Mouse (Mus musculus) kidney, adult 9 months (tissue): ENCODE results near the gene Taf6.

Source experiments
- DNase-seq: peaks from one replicate; pipeline ENCODE4 v3.0.0; 2022

Gene Taf6

GRCm38 (mm10) chr5:138170936-138171561 lies 16.2 kb downstream of the Taf6 start:
- DNase-seq: peak; percentile 98

GRCm38 (mm10) chr5:138165594-138165993 lies 21.7 kb downstream of the Taf6 start:
- no peak for DNase-seq

- DNase-seq: no peak
Measured at GRCm38 (mm10) chr5:138163610-138164009, 23.6 kb downstream of the Taf6 start.

- DNase-seq: no peak
Measured at GRCm38 (mm10) chr5:138163046-138163445, 24.2 kb downstream of the Taf6 start.

- peak; percentile 95 for DNase-seq
Measured at GRCm38 (mm10) chr5:138160842-138161665, 26.2 kb downstream of the Taf6 start, which contains the start of gene Cops6. Gene Cops6 (plus strand): TSS chr5:138161071.

DNA sequence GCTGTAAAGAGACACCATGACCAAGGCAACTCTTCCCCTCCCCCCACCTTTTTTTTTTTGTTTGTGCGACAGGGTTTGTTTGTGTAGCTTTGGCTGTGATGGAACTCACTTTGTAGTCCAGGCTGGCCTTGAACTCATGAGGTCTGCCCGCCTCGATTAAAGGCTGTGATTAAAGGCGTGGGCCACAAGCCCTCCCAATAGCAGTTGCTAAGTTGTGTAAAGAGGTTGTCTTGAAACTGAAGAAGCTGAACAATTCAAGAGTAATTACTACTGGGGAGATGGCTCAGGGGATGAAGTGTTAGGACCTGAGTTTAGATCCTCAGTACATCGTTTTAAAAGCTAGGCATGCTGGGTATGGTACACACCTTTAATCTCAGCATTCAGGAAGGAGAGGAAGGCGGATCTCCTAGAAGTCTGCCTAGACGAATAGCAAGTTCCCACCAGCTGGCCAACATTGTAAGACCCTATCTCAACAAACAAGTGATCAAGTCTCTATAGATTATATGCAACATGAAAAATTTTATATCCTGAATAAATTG lies 27.0 kb downstream of the Taf6 start:
- no peak for DNase-seq

DNA sequence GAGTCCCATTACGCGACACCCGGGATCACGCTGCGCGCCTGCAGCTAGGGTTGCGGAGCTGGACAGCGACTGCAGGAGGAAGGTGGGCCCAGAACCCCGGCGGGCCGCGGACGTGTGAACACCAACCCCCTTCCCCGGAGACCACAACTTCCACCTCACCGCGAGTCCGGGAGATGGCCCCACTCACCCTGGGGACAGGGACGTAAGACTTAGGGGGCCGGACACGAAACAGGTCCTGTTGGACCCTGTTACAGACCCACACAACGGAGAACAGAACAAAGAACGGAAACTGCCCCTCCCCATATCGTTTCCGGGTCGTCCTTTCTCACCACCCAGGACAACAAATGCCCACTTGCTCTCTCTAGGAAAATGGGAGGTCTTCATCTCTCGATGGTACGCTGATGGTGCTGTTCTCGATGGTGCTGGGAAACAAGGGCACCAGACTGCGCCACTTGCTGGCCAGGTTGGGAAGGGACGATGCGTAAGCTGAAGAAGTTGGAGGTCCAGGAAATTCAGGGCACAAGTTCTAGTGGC lies 31.7 kb downstream of the Taf6 start, which contains the start of gene Zfp113:
Zfp113 (minus strand) TSS at position 302 of the 534 bp plus-strand sequence.
- peak; percentile 98 for DNase-seq

- DNase-seq: no peak
Measured at GRCm38 (mm10) chr5:138154390-138154789, 32.9 kb downstream of the Taf6 start.

DNA sequence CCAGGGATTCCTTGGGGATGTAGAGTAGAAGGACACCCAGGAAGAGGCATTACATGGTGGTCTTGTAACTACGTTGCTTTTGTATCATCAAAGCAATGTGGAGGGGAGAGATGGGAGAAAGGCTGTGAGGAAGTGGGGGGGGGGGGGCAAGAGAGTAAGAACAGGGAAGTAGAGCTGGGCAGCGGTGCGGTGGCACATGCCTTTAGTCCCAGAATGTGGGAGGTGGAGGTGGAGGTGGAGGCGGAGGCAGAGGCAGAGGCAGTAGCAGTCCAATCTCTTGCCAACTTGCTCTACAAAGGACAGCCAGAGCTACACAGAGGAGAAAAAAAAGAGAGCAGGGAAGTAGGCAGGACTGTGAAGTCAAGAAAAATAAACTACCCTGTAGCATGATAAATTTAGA lies 48.7 kb downstream of the Taf6 start:
- no peak for DNase-seq

GRCm38 (mm10) chr5:138137935-138138549 lies 49.2 kb downstream of the Taf6 start:
- peak; percentile 76 for DNase-seq

GRCm38 (mm10) chr5:138137257-138137656 lies 50.0 kb downstream of the Taf6 start:
- DNase-seq: no peak

GRCm38 (mm10) chr5:138132425-138133064 lies 54.7 kb downstream of the Taf6 start:
- peak; percentile 66 for DNase-seq
